Mouse (Mus musculus): Measurements from ENCODE around the gene Nsl1.

DNA sequence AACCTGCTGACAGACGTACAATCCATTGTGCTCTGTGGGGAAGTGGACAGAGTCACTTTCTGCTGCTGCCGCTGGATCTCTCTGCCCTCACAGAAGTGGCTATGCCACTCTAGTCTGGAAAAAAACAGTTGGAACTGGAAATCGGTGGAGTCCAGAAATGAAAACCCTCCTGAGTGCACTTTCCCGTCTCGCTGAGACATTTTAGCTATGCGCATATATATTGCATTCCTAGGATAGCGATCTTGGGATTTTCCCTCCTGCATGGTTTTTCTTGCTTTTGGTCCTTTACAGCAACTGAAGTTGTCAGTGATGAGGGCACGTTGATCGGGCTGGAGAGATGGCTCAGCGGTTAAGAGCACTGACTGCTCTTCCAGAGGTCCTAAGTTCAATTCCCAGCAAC is 32.6 kb upstream of the Nsl1 start:
- TF ChIP-seq HCFC1 (IDR thresholded peaks at IDR 0.05; ENCODE audit: borderline replicate concordance, insufficient read depth, low read length): no peak
- TF ChIP-seq ZNF384 (IDR thresholded peaks at IDR 0.05; ENCODE audit: low read depth, low read length): no peak
- no peak for TF ChIP-seq CHD2 (IDR thresholded peaks at IDR 0.05; ENCODE audit: low read depth, low read length)

Measured in ES-E14 (cell line).